Mouse (Mus musculus) hematopoietic stem cell, adult 5-6 weeks (primary cell): ENCODE measurements around the gene Nav3. TPM values are rescaled to one million over a fixed set of nuclear protein-coding genes. Genes with fewer than 3 reads are reported as not detected.
"Not testable (repeated sequence)": the region's sequence is repeated elsewhere in the genome, so short reads cannot be mapped to it uniquely, and the experiment has no call there.

Experiments
- ATAC-seq, 2 experiments: fragments of 125-278 bp in 1 of 2; replicated peaks in 1 of 2; 2 replicates each; pipeline ENCODE4 v1.8.0; 2016 to 2017; ENCODE audit warnings: inconsistent platforms in 2 of 2, mild to moderate bottlenecking in 2 of 2, moderate number of reproducible peaks in 2 of 2, low read depth in 1 of 2, moderate TSS enrichment in 1 of 2; ENCODE audit not compliant: low FRiP score in 2 of 2, poor library complexity in 2 of 2, severe bottlenecking in 2 of 2, insufficient read depth in 1 of 2, low TSS enrichment in 1 of 2
- total RNA-seq: library from RNA; stranded (forward); fragments of 172-1452, 232-1000 nt; gene quantifications from 2 replicates; pipeline ENCODE4 v1.2.3, GENCODE M21; 2017

Nav3 gene
- total RNA-seq, 1 experiment from 2014 or later, result 0.25 TPM

GRCm38 (mm10) chr10:110400642-110401041, 55.4 kb downstream of the Nav3 start:
- no peak for ATAC-seq

- no peak for ATAC-seq
These were observed 57.4 kb downstream of the Nav3 start for GRCm38 (mm10) chr10:110398643-110399042.

GRCm38 (mm10) chr10:110386476-110387197, 69.4 kb downstream of the Nav3 start:
- ATAC-seq, result no peak

GRCm38 (mm10) chr10:110383506-110384229, 72.3 kb downstream of the Nav3 start:
- ATAC-seq, result not testable (repeated sequence)

- no peak for ATAC-seq
These were observed 75.2 kb downstream of the Nav3 start for GRCm38 (mm10) chr10:110380792-110381191.

GRCm38 (mm10) chr10:110372724-110373455, 83.1 kb downstream of the Nav3 start:
- ATAC-seq, result no peak

- ATAC-seq, result no peak
These were observed 103.9 kb downstream of the Nav3 start for GRCm38 (mm10) chr10:110352148-110352547.

GRCm38 (mm10) chr10:110330030-110330429, 126.0 kb downstream of the Nav3 start:
- ATAC-seq, result no peak

- no peak for ATAC-seq
These were observed 126.4 kb downstream of the Nav3 start for GRCm38 (mm10) chr10:110329629-110330028.

- no peak for ATAC-seq
These were observed 133.8 kb downstream of the Nav3 start for GRCm38 (mm10) chr10:110322082-110322632.

- no peak for ATAC-seq
These were observed 138.7 kb downstream of the Nav3 start for GRCm38 (mm10) chr10:110317275-110317674.

- no peak for ATAC-seq
These were observed 141.5 kb downstream of the Nav3 start for GRCm38 (mm10) chr10:110314525-110314924.

GRCm38 (mm10) chr10:110313959-110314358, 142.0 kb downstream of the Nav3 start:
- ATAC-seq, result no peak

GRCm38 (mm10) chr10:110309511-110309910, 146.5 kb downstream of the Nav3 start:
- no peak for ATAC-seq

GRCm38 (mm10) chr10:110305609-110306008, 150.4 kb downstream of the Nav3 start:
- no peak for ATAC-seq

GRCm38 (mm10) chr10:110290016-110290623, 165.9 kb downstream of the Nav3 start:
- no peak for ATAC-seq

- ATAC-seq, result no peak
These were observed 172.1 kb downstream of the Nav3 start for GRCm38 (mm10) chr10:110283879-110284278.
